Mouse (Mus musculus): ENCODE data around the gene Slc47a1. TPM values are rescaled to one million over a fixed set of nuclear protein-coding genes. Genes with fewer than 3 reads are reported as not detected.
"Not testable (repeated sequence)": the region's sequence is repeated elsewhere in the genome, so short reads cannot be mapped to it uniquely, and the experiment has no call there.

Slc47a1 gene
- polyA plus RNA-seq, 1 experiment: 3.1 TPM

DNA sequence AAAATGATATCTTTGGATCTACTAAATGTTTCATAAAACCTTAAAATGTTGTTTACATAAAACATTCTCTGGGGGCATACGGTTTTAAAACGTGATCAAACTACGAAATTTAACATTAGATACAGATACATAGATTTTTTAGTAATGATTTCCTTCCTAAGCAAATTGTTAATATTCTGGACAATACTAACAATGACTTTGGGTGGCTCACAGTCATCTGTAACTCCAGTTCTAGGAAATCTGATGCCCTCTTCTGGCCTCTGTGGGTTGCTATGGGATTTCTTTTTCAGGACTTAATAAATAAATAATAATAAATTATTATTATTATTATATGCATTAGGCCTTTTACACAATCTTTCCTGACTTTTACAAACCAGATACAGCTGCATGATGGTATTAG is 30.9 kb upstream of the Slc47a1 start:
- 11% methylated on average over 3 of the region's 3 CpGs for WGBS
- no peak for DNase-seq
- H3K4me1 ChIP-seq (ENCODE audit: control insufficient read depth, insufficient read depth, low read length): no peaks in the 10 kb centered on the region

DNA sequence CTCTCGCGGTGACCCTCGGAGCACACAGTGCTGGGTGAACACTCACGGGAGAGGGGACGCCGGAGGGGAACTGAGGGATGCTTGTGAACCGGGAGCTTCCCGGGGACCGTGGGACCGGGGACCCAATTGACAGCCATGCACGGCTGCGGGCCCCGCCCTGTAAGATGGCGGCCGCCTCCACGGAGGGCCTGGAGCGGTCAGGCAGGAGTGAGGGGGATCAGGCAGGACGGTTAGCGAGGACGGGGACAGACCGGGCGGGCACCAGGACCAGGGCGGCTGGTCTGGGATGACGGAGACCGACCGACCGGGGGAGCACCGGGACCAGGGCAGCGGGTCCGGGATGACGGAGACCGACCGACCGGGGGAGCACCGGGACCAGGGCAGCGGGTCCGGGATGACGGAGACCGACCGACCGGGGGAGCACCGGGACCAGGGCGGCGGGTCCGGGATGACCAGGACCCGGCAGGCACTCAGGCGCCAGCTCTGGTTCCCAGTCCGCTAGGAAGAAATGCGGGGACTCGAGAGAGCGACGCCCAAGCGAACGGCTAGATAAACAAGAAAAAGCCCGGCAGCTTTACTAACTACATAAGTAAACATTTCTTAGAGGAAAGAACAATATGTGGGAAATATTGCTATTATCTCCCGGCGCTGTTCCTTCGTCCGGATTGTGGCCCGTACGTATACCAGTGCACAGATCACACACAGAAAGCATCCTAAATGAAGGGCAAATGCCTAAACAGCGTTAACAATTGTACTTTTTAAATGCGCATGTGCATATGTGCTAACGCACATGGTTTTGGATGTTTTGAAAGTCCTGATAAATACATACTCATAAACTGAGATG is 30.3 kb upstream of the Slc47a1 start:
- Histone ChIP-seq H3K4me1 (ENCODE audit: control insufficient read depth, insufficient read depth, low read length) (no peaks in the 10 kb centered on the region), H3K4me3 (replicated peaks; ENCODE audit: extremely low read depth, low read depth, low read length) (peak overlapping the region; percentile 90)
- under 1% methylated on average over 62 of the region's 64 CpGs for WGBS
- TF ChIP-seq POLR2A (IDR thresholded peaks at IDR 0.05; ENCODE audit: borderline replicate concordance, extremely low read depth, low read depth, low read length): peak; percentile 2; the same call in 1 of the 2 replicates
- no peak for TF ChIP-seq CTCF (IDR thresholded peaks at IDR 0.05; ENCODE audit: insufficient read depth, low read length)
- DNase-seq: peak; percentile 86

More for the DNA sequence above, 30.9 kb upstream of the Slc47a1 start:
- TF ChIP-seq CTCF (IDR thresholded peaks at IDR 0.05; ENCODE audit: insufficient read depth, low read length) (0 out of 2 replicates have a peak, but pooled peaks have one; percentile 4), POLR2A (IDR thresholded peaks at IDR 0.05; ENCODE audit: borderline replicate concordance, extremely low read depth, low read depth, low read length) (no peak)
- H3K4me3 ChIP-seq (replicated peaks; ENCODE audit: extremely low read depth, low read depth, low read length): peak overlapping the region; percentile 90

DNA sequence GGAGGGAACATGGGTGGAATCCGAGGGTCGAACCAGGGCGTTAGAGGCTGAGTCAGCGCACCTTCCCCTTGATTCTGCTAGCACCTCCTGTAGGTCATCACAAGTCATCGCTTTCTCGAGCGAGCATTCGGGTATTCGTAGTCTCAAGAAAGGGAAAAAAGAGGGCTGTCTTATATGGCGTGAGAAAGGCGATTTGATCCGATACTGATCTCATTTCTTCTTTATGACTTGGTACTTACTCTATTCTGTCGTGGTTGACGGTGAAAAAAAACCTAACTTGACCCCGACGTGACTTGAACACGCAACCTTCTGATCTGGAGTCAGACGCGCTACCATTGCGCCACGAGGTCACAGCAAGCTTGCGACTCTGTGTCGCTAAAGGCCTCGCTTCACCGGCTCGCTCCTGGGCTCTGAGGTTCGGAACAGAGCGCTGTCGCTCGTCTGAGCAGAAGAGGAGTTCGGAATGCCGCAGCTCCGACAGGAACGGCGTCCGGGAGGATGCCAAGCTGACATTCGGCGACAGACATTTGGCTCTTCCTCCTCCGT is 29.6 kb upstream of the Slc47a1 start:
- peak; percentile 97 for DNase-seq
- peak overlapping the region; percentile 90 for H3K4me3 ChIP-seq (replicated peaks; ENCODE audit: extremely low read depth, low read depth, low read length)
- TF ChIP-seq CTCF (IDR thresholded peaks at IDR 0.05; ENCODE audit: insufficient read depth, low read length) (peak; percentile 52), POLR2A (IDR thresholded peaks at IDR 0.05; ENCODE audit: borderline replicate concordance, extremely low read depth, low read depth, low read length) (peak; percentile 69; the same call in 1 of the 2 replicates)
- H3K4me1 ChIP-seq (ENCODE audit: control insufficient read depth, insufficient read depth, low read length): no peaks in the 10 kb centered on the region
- 1% methylated on average over 39 of the region's 39 CpGs for WGBS

DNA sequence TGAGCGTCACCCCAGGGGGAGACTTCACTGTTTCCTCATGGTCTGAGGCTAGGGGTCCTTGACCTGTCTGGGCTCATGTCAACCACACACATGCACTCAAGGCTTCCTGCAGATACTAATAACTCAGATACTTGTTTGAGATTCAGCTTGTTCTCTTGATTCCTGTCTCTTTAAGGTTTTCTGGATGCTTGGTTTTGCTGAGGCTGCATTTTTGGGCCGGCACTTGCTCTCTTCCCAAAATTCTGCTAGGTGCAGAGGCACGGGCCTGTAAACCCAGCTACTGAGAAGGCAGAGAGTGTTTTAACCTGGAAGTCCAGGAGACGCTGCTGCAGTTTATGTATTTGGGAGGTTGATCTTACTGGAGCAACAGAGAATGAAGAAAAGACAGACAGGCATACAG is 23.6 kb upstream of the Slc47a1 start:
- TF ChIP-seq CTCF (IDR thresholded peaks at IDR 0.05; ENCODE audit: insufficient read depth, low read length): no peak
- no peak for TF ChIP-seq POLR2A (IDR thresholded peaks at IDR 0.05; ENCODE audit: borderline replicate concordance, extremely low read depth, low read depth, low read length)
- Histone ChIP-seq H3K4me3 (replicated peaks; ENCODE audit: extremely low read depth, low read depth, low read length) (no peak overlapping the region), H3K4me1 (ENCODE audit: control insufficient read depth, insufficient read depth, low read length) (no peaks in the 10 kb centered on the region)
- DNase-seq: no peak
- 78% methylated on average over 4 of the region's 4 CpGs for WGBS

DNA sequence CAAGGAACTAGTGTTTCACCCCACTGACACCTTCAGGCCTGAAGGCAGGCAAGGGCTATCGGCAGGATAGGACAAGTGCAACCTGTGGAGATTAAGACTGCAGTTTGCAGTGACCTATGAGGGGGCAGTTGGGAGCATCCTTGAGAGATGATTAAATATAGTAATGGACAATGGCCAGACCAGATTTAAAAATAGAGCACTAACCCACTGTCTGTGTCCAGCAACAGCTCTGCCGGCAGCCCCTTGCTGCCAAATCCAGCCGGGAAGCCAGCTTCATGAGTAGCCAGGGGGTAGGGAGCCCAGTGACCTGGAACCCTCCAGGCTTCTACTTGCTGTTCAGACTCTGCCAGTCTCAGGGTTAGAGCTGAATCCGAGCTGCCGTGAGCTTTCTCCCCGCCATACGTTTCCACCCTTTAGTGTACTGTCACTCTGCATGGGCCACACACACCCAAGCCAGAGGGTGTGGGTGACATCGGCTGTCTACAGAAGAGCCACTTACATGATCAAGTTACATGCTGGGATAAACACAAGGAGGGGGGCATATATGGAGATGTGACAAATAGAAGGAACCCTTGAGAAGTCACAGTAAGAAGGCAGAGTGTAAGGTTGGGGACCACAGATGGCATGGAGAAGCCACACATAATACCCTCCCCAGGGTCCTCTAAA is 22.7 kb upstream of the Slc47a1 start:
- DNase-seq: no peak
- Histone ChIP-seq H3K4me3 (replicated peaks; ENCODE audit: extremely low read depth, low read depth, low read length) (no peak overlapping the region), H3K4me1 (ENCODE audit: control insufficient read depth, insufficient read depth, low read length) (no peaks in the 10 kb centered on the region)
- WGBS: 68% methylated on average over 8 of the region's 8 CpGs
- no peak for TF ChIP-seq POLR2A (IDR thresholded peaks at IDR 0.05; ENCODE audit: borderline replicate concordance, extremely low read depth, low read depth, low read length)
- TF ChIP-seq CTCF (IDR thresholded peaks at IDR 0.05; ENCODE audit: insufficient read depth, low read length): no peak

DNA sequence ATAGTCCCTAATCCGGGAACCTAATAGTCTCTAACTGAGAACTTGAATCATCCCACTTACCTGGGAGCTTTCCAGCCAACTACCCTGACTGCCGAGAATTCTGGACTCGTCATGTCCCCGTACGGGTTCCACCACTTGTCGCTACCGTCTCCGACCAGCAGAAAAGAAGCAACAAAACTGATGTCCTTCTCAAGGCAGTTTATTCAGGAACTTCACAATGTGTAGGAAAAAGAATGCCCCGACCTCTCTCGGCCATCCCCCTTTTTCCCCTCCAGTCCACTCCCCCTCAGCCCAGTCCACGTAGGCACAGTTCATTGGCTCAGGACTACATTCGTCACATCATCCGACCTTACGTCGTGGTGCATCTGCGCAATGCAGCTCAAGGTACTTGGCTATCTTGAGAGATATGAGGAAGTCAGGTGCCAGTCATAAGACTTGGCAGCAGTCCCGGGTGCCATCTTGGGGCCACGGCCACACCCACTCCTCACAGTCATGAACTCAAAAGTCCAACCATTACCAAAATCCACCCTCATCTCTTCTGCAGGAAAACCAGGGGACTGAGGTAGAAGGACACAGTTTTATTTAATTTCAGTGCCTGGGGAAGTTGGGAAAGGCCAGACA is 19.4 kb upstream of the Slc47a1 start:
- not testable (repeated sequence) for H3K4me3 ChIP-seq (replicated peaks; ENCODE audit: extremely low read depth, low read depth, low read length); H3K4me1 ChIP-seq (ENCODE audit: control insufficient read depth, insufficient read depth, low read length); DNase-seq
- WGBS: 92% methylated on average over 18 of the region's 18 CpGs

DNA sequence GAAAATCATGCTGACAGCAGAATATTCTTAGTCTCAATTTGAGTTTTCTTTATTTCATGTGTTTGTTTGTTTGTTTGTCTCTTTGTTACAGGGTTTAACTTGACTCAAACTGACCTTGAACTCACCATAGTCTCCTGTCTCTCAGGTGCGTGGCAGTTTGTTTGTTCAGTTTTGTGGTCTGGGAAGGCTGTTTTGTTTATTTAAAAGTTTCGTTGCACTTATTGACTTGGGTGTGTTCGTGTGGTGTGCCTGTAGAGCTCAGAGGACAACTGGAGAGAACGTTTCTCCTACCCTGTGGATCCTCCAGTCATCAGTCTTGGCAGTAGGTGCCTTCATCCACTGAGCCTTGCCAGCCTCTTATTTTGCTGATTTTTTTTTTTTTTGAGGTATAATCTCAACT is 10.8 kb upstream of the Slc47a1 start:
- DNase-seq: no peak
- Histone ChIP-seq H3K4me3 (replicated peaks; ENCODE audit: extremely low read depth, low read depth, low read length) (no peak overlapping the region), H3K4me1 (ENCODE audit: control insufficient read depth, insufficient read depth, low read length) (no peaks in the 10 kb centered on the region)
- no peak for TF ChIP-seq POLR2A (IDR thresholded peaks at IDR 0.05; ENCODE audit: borderline replicate concordance, extremely low read depth, low read depth, low read length)
- TF ChIP-seq CTCF (IDR thresholded peaks at IDR 0.05; ENCODE audit: insufficient read depth, low read length): no peak
- 54% methylated on average over 4 of the region's 4 CpGs for WGBS

DNA sequence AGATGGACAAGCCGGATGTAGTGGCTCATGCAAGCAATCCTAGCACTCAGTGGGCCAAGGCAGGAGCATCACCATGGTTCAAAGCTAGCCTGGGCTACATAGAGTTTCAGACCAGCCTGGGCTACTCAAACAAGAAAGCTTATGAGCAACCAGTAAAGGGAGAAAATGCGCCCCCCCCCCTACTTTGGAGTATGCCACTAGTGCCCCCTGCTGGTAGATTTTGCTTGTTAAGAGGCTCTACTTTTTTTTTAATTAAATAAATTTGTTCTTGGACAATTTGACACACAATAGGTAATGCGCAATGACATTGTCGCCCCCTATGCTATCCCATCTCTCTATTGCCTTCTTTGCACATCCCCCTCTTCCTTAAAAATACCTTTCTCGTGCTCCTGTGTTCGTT is 9.9 kb upstream of the Slc47a1 start:
- WGBS: 59% methylated on average over 6 of the region's 6 CpGs
- TF ChIP-seq POLR2A (IDR thresholded peaks at IDR 0.05; ENCODE audit: borderline replicate concordance, extremely low read depth, low read depth, low read length) (no peak), CTCF (IDR thresholded peaks at IDR 0.05; ENCODE audit: insufficient read depth, low read length) (no peak)
- no peak for DNase-seq
- Histone ChIP-seq H3K4me1 (ENCODE audit: control insufficient read depth, insufficient read depth, low read length) (no peaks in the 10 kb centered on the region), H3K4me3 (replicated peaks; ENCODE audit: extremely low read depth, low read depth, low read length) (no peak overlapping the region)

DNA sequence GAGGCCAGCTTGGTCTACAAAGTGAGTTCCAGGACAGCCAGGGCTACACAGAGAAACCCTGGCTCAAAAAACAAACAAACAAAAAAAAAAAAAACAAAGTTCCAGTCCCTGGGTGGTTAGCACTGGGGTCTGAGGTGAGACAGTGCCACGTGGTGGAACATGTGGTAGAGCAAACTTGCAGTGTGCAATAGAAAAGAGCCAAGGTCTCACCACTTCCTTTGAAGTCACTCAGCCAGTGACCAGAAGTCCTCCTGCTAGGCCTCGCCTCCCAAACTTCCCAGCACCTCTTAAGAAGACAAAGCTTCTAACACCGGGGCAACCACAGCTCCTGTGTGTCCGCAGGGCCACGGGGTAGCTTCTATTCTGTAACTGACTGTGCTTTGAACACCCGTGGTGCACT is 9.1 kb upstream of the Slc47a1 start:
- TF ChIP-seq POLR2A (IDR thresholded peaks at IDR 0.05; ENCODE audit: borderline replicate concordance, extremely low read depth, low read depth, low read length) (no peak), CTCF (IDR thresholded peaks at IDR 0.05; ENCODE audit: insufficient read depth, low read length) (no peak)
- Histone ChIP-seq H3K4me3 (replicated peaks; ENCODE audit: extremely low read depth, low read depth, low read length) (no peak overlapping the region), H3K4me1 (ENCODE audit: control insufficient read depth, insufficient read depth, low read length) (no peaks in the 10 kb centered on the region)
- no peak for DNase-seq
- WGBS: 60% methylated on average over 6 of the region's 6 CpGs
